Mouse (Mus musculus): ENCODE measurements around the gene Plekhh2. TPM values are rescaled to one million over a fixed set of nuclear protein-coding genes. Genes with fewer than 3 reads are reported as not detected.

Gene Plekhh2
- total RNA-seq, 2 experiments from 2014 or later: 2.1 TPM

- intact Hi-C loops (cut with DNase I): no loop called here
- no peak for DNase-seq (ENCODE audit: low spot score)
Measured at GRCm38 (mm10) chr17:84600051-84600983, 88.6 kb downstream of the Plekhh2 start.

GRCm38 (mm10) chr17:84601805-84602204 is 90.1 kb downstream of the Plekhh2 start:
- intact Hi-C loops (cut with DNase I): no loop called here
- DNase-seq (ENCODE audit: low spot score): no peak

- no peak for DNase-seq (ENCODE audit: low spot score)
- intact Hi-C loops (cut with DNase I): no loop called here
Measured at GRCm38 (mm10) chr17:84603202-84603627, 91.5 kb downstream of the Plekhh2 start.

DNA sequence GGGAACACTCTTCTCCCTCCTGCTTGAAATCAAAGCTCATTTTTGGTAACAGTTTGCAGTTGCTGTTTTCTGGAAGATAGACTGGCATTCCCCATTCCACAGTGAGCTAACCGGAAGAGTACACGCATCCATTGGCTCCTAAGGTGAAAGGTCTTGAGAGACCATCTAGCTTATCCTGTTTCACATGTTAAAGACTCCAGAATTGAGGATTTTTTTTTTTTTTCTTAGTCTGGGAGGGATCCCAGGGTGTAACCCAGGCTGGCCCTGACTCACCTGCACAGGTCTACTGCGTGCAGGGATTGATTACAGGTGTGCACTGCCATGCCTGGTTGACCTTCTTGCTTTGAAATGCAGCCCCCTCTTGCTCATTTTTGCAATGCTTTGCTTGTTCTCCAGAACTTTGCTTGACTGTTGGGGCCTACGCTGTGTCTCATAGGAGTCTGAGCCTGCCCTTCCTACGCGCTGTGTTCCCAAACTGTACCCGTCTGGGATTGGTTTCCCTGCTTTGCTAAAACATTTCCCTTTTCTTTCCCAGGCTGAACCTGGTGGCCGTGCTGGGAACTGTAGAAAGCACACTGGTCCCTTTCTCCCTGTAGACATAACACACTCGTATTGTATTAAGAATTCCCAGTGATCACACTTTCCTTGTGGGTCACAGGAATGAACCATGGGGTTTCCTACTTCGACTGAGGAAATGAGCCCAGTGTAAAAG is 92.2 kb downstream of the Plekhh2 start:
- DNase-seq (ENCODE audit: low spot score): no peak
- intact Hi-C loops (cut with DNase I): no loop called here

DNA sequence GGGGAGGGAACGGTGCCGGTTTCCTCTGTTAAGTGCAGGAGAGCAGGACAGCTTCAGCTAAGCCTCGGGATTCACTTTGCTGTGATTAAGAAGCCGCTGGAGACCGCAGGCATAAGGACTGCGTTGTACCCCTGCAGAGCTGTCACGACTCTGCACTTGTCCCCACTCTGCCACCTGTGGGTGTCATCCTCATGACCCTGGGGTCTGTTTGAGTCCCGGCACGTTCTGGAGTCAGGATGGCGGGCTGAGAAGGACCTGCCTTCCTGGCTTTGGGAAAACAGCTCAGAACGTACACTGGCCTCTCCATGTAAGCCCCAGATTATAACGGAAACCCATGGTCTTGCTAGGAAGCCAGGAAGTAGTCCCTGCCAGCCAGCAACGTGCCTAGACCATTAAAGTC is 95.3 kb downstream of the Plekhh2 start:
- DNase-seq (ENCODE audit: low spot score): no peak
- intact Hi-C loops (cut with DNase I): no loop called here

DNA sequence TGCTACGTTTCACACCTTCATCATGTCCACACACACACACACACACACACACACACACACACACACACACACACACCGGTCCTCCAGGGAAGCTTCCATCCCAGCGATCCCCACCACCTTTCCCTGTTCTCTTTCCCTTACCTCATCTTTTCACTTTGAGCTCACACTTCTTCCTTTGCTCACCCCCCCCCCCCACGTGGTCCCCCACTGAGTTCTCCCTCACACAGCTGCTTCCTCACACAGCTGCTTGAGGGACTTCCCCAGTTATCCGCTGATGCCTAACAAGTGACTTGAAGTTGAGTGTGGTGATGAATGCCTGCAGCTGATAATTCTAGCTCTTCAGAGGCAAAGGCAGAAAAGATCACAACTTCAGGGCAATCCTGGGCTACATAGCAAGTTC is 95.9 kb downstream of the Plekhh2 start:
- intact Hi-C loops (cut with DNase I): no loop called here
- no peak for DNase-seq (ENCODE audit: low spot score)

DNA sequence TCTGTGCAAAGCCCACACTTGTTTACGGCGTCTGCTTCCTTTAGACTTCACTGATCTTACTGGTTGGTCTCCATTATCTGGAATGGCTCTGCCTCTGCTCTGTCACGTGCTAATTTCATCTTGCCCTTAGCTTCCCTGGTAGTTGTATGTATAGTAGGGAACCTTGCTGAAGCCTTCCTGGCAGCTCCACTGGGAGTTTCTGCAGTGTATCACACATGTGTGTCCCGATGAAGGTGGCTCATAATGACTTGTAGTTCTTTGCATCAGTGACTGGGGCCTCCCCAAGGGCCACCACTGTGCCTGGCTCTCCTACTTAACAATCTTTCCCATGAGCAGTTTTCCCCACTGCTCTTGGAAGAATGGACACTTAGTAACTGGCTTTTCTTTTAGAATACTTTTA is 96.9 kb downstream of the Plekhh2 start:
- intact Hi-C loops (cut with DNase I): no loop called here
- no peak for DNase-seq (ENCODE audit: low spot score)

- intact Hi-C loops (cut with DNase I): no loop called here
- DNase-seq (ENCODE audit: low spot score): no peak
Measured at GRCm38 (mm10) chr17:84611500-84611899, 99.8 kb downstream of the Plekhh2 start.

GRCm38 (mm10) chr17:84611971-84612370 is 100.3 kb downstream of the Plekhh2 start:
- DNase-seq (ENCODE audit: low spot score): no peak
- intact Hi-C loops (cut with DNase I): no loop called here

DNA sequence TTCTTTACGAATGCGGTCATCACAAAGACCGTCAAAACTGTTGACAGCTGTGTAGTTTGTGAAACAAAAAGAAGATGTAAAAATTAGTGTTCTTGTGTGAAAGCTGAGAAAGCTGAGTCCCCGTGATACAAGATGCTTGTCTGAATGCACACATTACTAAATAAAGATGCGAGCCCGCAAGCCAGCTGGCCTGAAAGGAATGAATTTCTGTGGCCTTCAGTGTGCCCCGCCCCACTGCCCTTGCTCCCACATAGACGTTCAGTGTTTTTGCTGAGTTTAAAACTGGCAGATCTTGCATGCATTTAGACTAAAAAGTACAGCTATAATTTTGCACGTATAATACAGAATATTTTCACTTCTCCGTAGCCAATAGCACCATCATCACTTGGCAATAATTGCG is 104.1 kb downstream of the Plekhh2 start:
- intact Hi-C loops (cut with DNase I): no loop called here

GRCm38 (mm10) chr17:84616526-84617074 is 104.9 kb downstream of the Plekhh2 start:
- intact Hi-C loops (cut with DNase I): no loop called here
- no peak for DNase-seq (ENCODE audit: low spot score)

More for the DNA sequence above, 104.1 kb downstream of the Plekhh2 start:
- DNase-seq (ENCODE audit: low spot score): no peak

- intact Hi-C loops (cut with DNase I): no loop called here
- DNase-seq (ENCODE audit: low spot score): no peak
Measured at GRCm38 (mm10) chr17:84617953-84618352, 106.3 kb downstream of the Plekhh2 start.

GRCm38 (mm10) chr17:84619112-84619511 is 107.4 kb downstream of the Plekhh2 start:
- intact Hi-C loops (cut with DNase I): no loop called here
- DNase-seq (ENCODE audit: low spot score): no peak

DNA sequence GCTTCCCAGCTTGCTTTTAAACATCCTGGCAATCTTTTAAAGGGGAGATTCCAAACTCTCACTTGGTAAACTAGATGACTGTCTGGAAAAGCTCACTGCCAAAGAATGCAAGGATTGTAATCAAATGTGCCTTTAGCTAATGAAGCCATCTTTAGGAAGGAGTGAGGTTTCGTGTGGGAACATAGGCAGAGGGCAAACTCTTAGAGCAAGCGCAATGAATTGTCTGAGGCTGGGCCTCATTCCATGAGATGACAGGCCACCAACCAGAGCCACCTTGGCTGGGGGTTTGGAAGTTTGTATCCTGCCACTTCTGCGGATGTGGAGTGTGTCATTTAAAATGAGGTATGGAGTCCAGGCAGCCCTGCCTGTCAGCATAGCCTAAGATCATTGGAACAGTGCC is 108.4 kb downstream of the Plekhh2 start:
- intact Hi-C loops (cut with DNase I): no loop called here
- no peak for DNase-seq (ENCODE audit: low spot score)

- intact Hi-C loops (cut with DNase I): no loop called here
- DNase-seq (ENCODE audit: low spot score): no peak
Measured at GRCm38 (mm10) chr17:84620610-84621009, 108.9 kb downstream of the Plekhh2 start.

DNA sequence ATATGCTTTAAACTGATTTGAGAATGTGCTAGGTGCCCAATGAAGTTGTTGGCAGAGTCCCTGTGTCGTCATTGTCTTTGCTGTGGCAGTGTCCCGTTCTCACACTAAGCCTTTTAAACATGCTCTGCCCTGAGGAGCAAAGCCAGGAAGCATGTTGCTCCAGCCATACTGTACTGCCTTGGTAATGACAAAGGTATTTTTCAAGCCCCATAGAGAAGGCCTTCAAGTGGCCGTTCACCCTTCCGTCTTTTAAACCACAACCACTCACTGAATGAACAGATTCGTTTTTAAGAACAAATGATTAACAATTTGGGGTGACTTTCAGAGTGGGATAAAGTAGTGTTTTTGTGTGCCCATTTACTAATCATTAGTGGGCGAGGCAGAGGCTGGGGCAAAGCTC is 109.5 kb downstream of the Plekhh2 start:
- intact Hi-C loops (cut with DNase I): no loop called here
- DNase-seq (ENCODE audit: low spot score): no peak

- intact Hi-C loops (cut with DNase I): no loop called here
- no peak for DNase-seq (ENCODE audit: low spot score)
Measured at GRCm38 (mm10) chr17:84622028-84622427, 110.3 kb downstream of the Plekhh2 start.

DNA sequence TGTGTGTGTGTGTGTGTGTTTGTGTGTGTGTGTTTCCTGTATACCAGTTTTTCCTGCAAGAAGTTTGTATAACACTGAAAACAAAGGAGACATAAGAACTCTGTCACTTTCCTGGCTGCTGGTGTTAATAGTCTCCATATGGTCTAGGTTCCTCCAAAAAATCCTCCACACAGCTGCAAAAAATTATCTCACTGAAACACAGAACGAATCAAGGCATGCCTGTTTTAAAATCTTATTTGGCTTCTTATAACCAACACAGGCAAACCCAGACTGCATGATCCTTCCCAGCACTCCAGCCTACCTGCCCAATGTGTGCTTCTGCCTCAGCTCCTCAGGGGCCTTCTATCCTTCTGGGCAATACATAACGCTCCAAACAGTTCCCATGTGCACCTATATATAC is 111.2 kb downstream of the Plekhh2 start:
- intact Hi-C loops (cut with DNase I): no loop called here
- DNase-seq (ENCODE audit: low spot score): no peak

DNA sequence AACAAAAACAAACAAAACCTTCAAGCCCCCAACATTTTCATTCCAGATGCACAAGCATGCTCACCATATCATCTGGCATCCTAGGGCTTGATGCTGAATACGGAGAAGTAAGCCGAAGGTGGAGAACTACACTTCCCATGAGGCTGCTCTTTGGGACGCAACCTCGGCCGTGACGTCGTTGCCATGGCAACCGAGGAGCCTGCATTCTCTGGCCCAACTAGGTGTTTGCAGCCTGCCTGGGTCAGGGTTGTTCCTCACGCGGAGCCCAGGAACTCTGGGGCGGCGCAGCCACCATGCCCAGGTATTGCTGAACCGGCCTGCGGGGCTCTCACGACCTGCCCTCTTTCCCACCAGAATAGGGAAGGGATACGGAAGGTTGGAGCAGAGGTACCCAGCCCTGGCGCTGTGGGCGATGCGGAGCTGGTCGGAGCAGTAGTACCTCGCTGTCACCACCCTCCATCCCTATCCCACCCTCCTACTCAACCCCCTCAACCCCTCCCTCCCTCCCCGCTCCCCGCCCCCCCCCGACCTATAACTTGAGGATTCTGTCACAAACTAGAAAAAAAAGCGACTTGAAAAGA is 114.7 kb downstream of the Plekhh2 start, which contains the start of gene Dync2li1:
Gene Dync2li1 (plus strand): TSS at position 221 of the 581 bp plus-strand sequence.
- DNase-seq (ENCODE audit: low spot score): peak; percentile 65
- intact Hi-C loops (cut with DNase I): no loop called here

DNA sequence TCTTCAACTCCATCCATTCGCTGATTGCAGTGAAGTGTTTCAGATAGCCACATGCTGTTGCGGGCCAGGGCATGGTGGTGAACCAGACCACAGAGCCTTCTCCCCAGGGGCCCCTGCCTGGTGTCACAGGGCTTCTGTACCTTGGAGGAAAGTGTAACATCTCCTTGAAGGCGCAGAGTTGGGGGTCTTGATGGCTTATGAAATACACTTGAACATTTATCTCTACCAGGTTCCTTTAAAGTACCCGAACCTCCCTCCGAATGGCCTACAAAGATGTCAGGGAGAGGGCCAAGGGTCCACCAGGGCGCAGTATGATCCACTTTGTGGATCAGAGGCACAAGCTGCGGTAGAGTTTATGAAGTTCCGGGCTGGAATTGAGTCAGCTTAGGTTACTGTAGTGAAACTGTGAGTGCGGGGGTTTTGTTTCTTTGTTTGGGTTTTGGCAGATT is 115.2 kb downstream of the Plekhh2 start:
- intact Hi-C loops (cut with DNase I): no loop called here
- DNase-seq (ENCODE audit: low spot score): no peak

Measured in heart, postnatal 25 days (tissue).